Mouse (Mus musculus) layer of hippocampus, postnatal 10 days (tissue): ENCODE data around the gene Cox7a1. TPM values are rescaled to one million over a fixed set of nuclear protein-coding genes. Genes with fewer than 3 reads are reported as not detected.
"Not testable (repeated sequence)": the region's sequence is repeated elsewhere in the genome, so short reads cannot be mapped to it uniquely, and the experiment has no call there.

Experiments
- DNase-seq, 2 experiments: peaks; one replicate each; pipeline ENCODE4 v3.0.0; 2021; ENCODE audit warnings: low spot score in 2 of 2
- long read RNA-seq: library from polyadenylated mRNA; stranded (forward); transcript quantifications from one replicate; pipeline ENCODE4 v2.0.0, GENCODE M21; 2023
- total RNA-seq, 2 experiments: library from RNA; stranded (reverse); gene quantifications; 2 replicates each; pipeline ENCODE4 v1.2.3; 2021

The Cox7a1 gene
- total RNA-seq, result 1 to 10 TPM; 5.3 to 5.6 TPM
- long read RNA-seq, partial matches to known transcripts, result 2 of 7 reads
- long read RNA-seq, other reads (novel, unspliced or antisense), result 3 of 7 reads

DNA sequence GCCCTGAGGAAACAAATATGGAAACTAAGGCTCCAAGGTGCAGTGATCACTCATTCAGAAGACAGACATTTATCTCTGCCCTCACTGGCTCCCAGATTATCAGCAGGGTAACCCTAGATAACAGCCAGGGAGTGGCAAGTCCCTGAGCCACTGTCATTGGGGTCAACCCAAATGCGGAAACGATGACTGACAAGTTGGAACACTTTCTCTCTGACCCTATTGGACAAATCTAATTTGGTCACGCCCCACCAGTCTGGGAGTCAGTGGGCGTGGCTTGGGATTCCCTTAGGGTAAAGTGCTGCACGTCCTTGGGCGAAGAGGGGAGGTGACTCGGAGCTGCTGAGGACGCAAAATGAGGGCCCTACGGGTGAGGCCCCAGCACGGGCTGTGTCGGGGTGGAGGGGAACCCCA lies at the start of gene Cox7a1:
Gene Cox7a1 (plus strand): TSS at position 266 of the 411 bp plus-strand sequence.
- DNase-seq, result peak; percentile 50 to 66

- no peak for DNase-seq
Measured at GRCm38 (mm10) chr7:30136826-30137225, 47.1 kb upstream of the Cox7a1 start.

DNA sequence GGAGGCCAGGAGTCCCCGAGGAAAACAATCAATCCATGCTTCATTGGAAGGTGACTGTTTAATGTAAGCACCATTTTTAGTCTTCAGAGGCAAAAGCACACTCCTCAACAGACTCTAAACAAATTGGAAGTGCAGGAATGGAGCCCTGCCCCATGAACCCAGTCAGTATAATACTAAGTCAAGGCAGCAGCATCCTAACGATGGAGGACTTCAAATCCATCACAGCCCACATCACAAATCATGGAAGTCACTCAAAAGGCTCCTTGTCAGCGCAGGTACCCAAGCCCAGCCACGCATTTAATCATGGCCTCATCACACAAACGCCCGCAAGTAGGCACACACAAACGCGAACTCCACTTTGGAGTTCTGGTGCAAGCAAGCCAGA lies 40.8 kb upstream of the Cox7a1 start:
- no peak for DNase-seq

- peak; percentile 80 to 83 for DNase-seq
Measured at GRCm38 (mm10) chr7:30143555-30144209, 40.3 kb upstream of the Cox7a1 start.

DNA sequence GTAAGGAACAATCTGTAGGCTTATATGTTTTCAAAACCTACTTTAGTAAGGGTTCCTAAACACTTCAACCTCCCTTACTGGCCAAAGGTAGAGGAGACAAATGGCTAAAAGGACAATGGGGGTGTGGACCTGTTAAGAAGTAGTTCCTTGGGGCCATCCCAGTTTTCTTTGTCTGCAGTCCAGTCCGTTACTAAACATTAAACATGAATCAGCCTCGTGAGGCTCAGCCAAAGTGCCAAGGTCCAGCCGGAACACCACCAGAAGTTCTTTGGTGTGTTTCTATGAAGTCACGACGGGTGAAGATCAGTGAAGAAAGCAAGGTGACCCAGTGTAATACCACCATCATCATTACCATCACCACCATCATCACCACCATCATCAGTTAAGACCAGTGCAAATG lies 36.9 kb upstream of the Cox7a1 start:
- DNase-seq, result no peak

DNA sequence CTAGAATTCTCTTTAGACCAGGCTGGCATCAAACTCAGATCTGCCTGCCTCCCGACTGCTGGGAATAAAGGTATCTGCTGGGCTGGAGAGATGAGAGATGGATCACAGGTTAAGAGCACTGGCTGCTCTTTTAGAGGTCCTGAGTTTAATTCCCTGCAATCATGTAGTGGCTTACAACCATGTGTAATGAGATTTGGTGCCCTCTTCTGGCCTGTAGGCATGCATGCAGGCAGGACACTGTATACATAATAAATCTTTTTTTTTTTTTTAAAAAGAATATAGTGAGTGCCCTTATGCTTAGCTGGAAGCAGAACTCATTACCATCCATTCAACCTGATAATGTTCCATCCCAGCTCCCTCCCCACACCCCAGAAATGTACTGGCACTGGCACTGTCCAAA lies 29.9 kb upstream of the Cox7a1 start:
- DNase-seq, result no peak

- DNase-seq, result no peak
Measured at GRCm38 (mm10) chr7:30155507-30155906, 28.4 kb upstream of the Cox7a1 start.

DNA sequence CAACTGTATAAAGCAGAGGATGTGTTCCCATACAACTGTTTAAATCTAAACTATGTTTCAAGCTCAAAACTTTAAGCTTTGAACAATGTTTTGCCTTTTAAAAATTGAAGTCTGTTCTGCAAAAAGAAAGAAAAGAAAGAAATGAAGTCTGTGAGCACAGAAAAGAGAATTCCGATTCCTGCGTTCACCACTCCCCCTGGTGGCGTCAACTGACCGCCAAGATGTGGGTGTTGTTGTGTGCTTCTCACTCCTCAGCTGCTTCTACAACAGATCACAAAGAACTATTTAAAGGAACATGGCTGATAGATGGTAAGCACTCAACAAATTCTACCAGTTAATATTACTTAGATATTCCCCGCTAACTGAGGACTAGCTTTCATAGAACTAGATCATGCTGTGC lies 20.8 kb upstream of the Cox7a1 start:
- no peak for DNase-seq

GRCm38 (mm10) chr7:30164745-30165144 lies 19.2 kb upstream of the Cox7a1 start:
- no peak for DNase-seq

DNA sequence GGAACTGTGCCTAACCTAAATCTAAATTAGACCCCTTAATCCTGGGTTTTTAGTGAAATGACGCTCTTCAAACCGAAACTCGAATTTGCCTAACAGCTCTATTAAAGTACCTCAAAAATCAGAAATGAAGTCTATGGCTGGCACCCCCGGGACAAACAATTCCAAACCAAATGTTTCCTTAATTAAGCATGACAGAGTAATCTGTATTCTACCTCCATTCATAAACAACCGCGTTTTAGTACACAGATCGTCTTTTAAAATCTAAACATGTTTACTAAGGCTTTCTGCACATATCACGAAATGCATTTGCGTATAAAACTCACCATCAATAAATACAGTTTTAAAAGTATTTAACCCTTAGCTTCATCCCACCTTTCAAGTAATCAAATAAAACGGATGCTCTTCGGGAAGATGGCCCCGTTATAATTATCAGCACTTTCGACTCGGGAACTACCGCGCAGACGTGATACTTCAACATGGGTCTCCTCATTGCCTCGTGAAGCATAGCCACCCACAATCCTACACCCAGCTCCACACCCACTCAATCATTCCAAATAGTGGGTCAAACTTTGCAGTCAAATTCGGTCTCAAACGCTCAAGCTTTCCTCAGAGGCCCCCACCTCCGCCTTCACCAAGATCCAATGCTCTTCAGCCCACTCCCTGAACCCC lies 14.9 kb upstream of the Cox7a1 start:
- DNase-seq, result no peak

DNA sequence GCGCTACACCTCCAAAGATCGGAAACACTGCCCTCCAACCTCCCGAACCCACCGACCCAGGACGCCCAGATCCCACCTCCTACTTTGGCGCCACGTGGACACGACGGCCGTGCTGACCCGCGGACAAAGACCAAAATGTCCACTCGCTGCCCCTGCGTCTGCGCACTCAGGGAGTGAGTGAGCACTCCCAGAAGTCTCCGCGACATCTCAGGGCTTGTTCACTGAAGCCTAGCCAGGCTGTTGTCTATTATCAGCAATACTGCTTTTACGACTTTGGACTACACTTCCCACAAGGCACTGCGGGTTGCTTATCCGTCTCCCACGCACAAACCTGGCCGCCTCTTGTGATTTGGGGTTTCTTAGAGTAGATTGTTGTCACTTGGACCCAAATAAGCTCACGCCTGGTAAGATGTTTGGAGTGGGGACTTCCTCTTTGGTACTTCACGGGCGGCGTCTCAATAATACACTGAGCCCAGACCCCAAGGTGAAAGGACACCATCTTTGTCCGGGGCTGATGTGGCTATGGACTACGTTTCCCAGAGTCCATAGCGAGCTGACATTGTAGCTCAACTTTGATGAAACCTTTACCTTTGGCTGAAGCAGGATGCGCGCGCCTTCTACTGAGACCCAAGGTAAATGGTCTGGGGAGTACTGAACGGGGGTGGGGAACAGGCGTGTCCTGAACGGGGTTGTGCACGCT lies 14.2 kb upstream of the Cox7a1 start, which contains the start of gene Zfp146:
Gene Zfp146 (minus strand): TSS at position 168 of the 700 bp plus-strand sequence.
- peak; percentile 83 to 88 for DNase-seq

DNA sequence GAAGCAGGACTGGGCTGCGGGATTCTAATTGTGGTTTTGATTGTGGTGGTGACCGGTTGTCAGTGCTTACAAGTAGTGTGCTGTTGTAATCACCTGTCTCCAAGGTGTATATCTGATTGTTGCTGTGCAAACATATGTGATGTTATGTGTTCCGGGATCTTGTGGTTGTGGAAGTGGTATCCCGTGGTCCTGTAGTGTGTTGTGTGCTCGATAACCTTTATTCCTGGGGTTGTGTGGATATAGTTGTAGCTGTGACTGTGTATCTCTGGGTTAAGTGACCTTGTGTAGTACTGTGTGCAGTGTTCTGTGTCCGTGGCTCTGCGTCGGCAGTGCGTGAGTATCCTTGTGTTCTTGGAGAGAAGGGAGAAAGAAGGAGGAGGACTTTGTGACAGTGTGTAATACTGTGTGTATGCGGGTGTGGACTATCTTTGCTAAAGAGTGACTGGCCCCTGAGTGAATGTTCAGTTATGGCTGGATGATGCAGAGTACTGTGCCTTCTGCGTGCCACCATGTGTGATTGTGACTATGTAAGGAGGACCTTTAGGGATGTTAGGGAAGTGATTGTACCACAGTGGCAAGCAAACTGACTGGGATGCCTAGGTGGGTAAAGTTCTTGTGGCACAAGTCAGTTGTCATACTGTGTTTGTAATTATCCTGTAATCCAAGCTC lies 13.5 kb upstream of the Cox7a1 start:
- DNase-seq, result no peak

GRCm38 (mm10) chr7:30176474-30176873 lies 7.5 kb upstream of the Cox7a1 start:
- no peak for DNase-seq

DNA sequence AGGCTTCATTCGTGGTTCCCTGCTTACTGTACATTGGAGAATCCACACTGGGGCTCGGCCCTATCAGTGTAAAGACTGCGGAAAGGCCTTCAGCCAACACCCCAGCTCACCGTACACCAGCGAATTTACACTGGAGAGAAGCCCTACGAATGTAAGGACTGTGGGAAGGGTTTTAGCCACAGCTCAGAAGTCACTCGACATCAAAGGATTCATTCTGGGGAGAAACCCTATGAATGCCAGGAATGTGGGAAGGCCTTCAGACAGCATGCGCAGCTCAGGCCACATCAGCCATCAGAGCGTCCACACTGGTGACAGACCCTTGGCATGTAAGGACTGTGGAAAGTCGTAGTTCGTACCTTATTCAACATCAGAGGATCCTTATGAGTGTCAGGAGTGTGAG lies 5.7 kb upstream of the Cox7a1 start:
- DNase-seq, result no peak

GRCm38 (mm10) chr7:30181308-30181707 lies 2.6 kb upstream of the Cox7a1 start:
- peak; percentile 83 for DNase-seq

- DNase-seq, result not testable (repeated sequence)
Measured at GRCm38 (mm10) chr7:30181929-30182328, 2.0 kb upstream of the Cox7a1 start.

GRCm38 (mm10) chr7:30183189-30183588 lies 755 bp upstream of the Cox7a1 start:
- DNase-seq, result not testable (repeated sequence)

GRCm38 (mm10) chr7:30184641-30185348 lies 851 bp downstream of the Cox7a1 start:
- no peak for DNase-seq

DNA sequence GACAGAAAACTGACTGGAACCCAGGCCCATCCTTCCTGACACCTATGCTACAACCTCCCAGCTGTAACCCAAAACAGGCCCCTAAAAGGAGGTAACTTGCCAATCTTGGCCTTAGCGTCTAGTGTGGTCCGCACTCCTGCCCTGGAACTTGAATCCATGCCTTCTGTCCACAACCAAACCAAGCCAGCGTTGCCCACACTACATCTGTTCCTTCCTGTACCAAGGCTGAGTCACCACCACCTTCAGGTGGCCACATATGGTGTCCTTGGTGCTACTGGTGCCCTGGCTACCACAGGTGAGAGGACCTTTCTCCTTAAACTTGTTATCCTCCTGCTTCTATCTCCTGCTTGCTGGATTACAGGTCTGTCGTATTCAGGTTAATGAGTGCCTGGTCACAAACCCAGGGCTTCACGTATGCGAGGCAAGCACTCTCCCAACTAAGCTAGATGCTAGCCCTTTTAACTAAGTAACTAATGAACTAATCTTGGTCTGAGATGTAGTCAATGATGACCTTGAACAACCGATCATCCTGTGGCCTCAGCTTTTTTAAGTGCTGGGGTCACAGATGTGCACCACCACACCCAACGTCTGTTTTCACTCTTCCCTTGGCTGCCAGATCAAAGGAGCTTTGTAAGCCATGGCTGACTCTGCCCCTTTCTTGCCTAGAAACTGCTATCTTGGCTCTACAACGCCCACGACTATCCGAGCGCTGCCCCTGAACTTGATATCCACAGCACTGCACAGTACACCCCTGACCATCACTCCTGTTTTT lies 4.6 kb downstream of the Cox7a1 start:
- no peak for DNase-seq

DNA sequence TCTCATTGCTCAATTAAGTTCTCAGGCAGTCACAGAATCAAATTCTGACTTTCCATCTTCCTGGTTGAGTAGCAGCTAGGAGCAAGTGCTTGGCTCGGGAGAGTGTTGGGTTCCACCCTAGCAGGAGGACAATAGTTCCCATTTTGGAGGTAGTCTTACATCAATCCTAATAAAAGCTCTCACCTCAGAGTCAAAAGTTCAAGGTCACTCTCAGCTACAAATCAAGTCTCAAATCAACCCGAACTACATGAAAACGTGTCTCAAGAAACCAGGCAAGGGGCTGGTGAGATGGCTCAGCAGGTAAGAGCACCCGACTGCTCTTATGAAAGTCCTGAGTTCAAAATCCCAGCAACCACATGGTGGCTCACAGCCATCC lies 5.2 kb downstream of the Cox7a1 start:
- no peak for DNase-seq
